Comparison of ENCODE assay signal across 8 mouse cellular contexts in genomic region chr11:82763742-82764437, GRCm38 (mm10). TPM values are rescaled to one million over a fixed set of nuclear protein-coding genes. Genes with fewer than 3 reads are reported as not detected.
DNase-seq lines count a peak whose midpoint lies in the region; ATAC-seq and TF ChIP-seq lines count a peak whose summit lies in the region.

TSS of gene Cct6b (minus strand) at chr11:82764321.
TSS of gene Zfp830 (plus strand) at chr11:82764345.

- peak; percentile 95 for DNase-seq in adipocyte (ENCODE audit: low spot score)
- peak; percentile 93 for DNase-seq in gastrocnemius, adult 2 months
- DNase-seq in hindbrain, postnatal 0 days (ENCODE audit: low spot score) = peak; percentile 98
- peak; percentile 94 to 95 for DNase-seq in left cerebral cortex, adult 18-20 months (ENCODE audit: low spot score in 2 of 2)
- peak; percentile 94 to 95 for DNase-seq in lung, postnatal 4 days
- DNase-seq in retina, postnatal 1 day = peak; percentile 98
- DNase-seq in urinary bladder, adult 2 months (ENCODE audit: low spot score) = peak; percentile 87

- WGBS in hindbrain, postnatal 0 days = under 1% methylated on average over 44 of the region's 44 CpGs

- no peak within 1 kb of the TSS for H3K27ac ChIP-seq in cortical plate, adult 2 months (ENCODE audit: insufficient read depth, low read length)
- H3K27ac ChIP-seq in gastrocnemius, adult 2 months = peak within 1 kb of the TSS; percentile 92
- peak within 1 kb of the TSS; percentile 90 for H3K27ac ChIP-seq in hindbrain, postnatal 0 days

- no peak for TF ChIP-seq CTCF in cortical plate, adult 2 months (IDR thresholded peaks at IDR 0.05; ENCODE audit: extremely low read depth, insufficient read depth, low read length)
- TF ChIP-seq CTCF in gastrocnemius, adult 2 months (IDR thresholded peaks at IDR 0.05) = no peak
- peak; percentile 23 for TF ChIP-seq CTCF in hindbrain, postnatal 0 days (IDR thresholded peaks at IDR 0.05; ENCODE audit: low read depth)

- no peaks in the 10 kb centered on the region for H3K9me3 ChIP-seq in hindbrain, postnatal 0 days (ENCODE audit: low read length)

- H3K36me3 ChIP-seq in hindbrain, postnatal 0 days (ENCODE audit: insufficient read depth, low read length) = no peaks in the 10 kb centered on the region

- peak; percentile 94 for TF ChIP-seq POLR2A in cortical plate, adult 2 months (IDR thresholded peaks at IDR 0.05; ENCODE audit: extremely low read depth, insufficient read depth, low read length)

- peak within 1 kb of the TSS; percentile 61 for H3K4me3 ChIP-seq in cortical plate, adult 2 months (ENCODE audit: insufficient read depth, low read length)
- peak within 1 kb of the TSS; percentile 77 for H3K4me3 ChIP-seq in gastrocnemius, adult 2 months
- H3K4me3 ChIP-seq in hindbrain, postnatal 0 days (ENCODE audit: low read length) = peak within 1 kb of the TSS; percentile 77

- H3K27me3 ChIP-seq in hindbrain, postnatal 0 days (ENCODE audit: insufficient read depth, low read length) = no peaks in the 10 kb centered on the region

- H3K9ac ChIP-seq in hindbrain, postnatal 0 days (replicated peaks; ENCODE audit: low read length) = peak within 1 kb of the TSS; percentile 79

- H3K4me1 ChIP-seq in cortical plate, adult 2 months (ENCODE audit: control insufficient read depth, insufficient read depth, low read length) = 0 out of 2 replicates have a peak, but pooled peaks cover 1% of the 10 kb centered on the region
- peaks cover 19% of the 10 kb centered on the region for H3K4me1 ChIP-seq in hindbrain, postnatal 0 days (ENCODE audit: insufficient read depth, low read length)

- intact Hi-C loops in gastrocnemius, adult 2 months (cut with DNase I) = loop anchor here (1.0 to 5.0 kb wide), 3 partner anchors 17 to 128 kb away; partner anchors contain the start of genes Fndc8, Lig3, Rad51d and Rffl

- peak within 1 kb of the TSS; percentile 99 for H3K4me2 ChIP-seq in hindbrain, postnatal 0 days (ENCODE audit: low read depth, low read length)

- peak; percentile 99 for ATAC-seq in hindbrain, postnatal 0 days

RNA-seq across cellular contexts. Expression of gene Cct6b, which starts in this region (rescaled TPM):
- polyA plus RNA-seq in cortical plate, adult 2 months (2012; rRNA removed) = 0.19 and 0.21 TPM in 2 replicates
- total RNA-seq in gastrocnemius, adult 2 months (2021) = under 1 TPM; 0.18 to 0.20 TPM
- 0.31 TPM in 1 of 2 replicates, not detected in the other for total RNA-seq in hindbrain, postnatal 0 days (2014; rRNA removed)
- 0.34 and 0.39 TPM in 2 replicates for polyA plus RNA-seq in hindbrain, postnatal 0 days (2015; fragmentation: Nextera tagmentation; extraction: Ambion mirVana)
- total RNA-seq in left cerebral cortex, adult 18-20 months (2021) = under 1 TPM; 0.21 to 0.26 TPM
- 0.50 and 0.62 TPM in 2 replicates for polyA plus RNA-seq in urinary bladder, adult 2 months (2012; rRNA removed)

RNA-seq across cellular contexts. Expression of gene Zfp830, which starts in this region (rescaled TPM):
- 11.1 and 11.3 TPM in 2 replicates for polyA plus RNA-seq in cortical plate, adult 2 months (2012; rRNA removed)
- 10 to 100 TPM; 15.9 to 16.8 TPM for total RNA-seq in gastrocnemius, adult 2 months (2021)
- 7.9 and 14.5 TPM in 2 replicates for total RNA-seq in hindbrain, postnatal 0 days (2014; rRNA removed)
- 17.4 and 18.6 TPM in 2 replicates for polyA plus RNA-seq in hindbrain, postnatal 0 days (2015; fragmentation: Nextera tagmentation; extraction: Ambion mirVana)
- total RNA-seq in left cerebral cortex, adult 18-20 months (2021) = 10 to 100 TPM; 15.3 to 18.0 TPM
- polyA plus RNA-seq in urinary bladder, adult 2 months (2012; rRNA removed) = 17.6 and 19.3 TPM in 2 replicates
